Mouse (Mus musculus) ES-E14 (cell line): Measurements from ENCODE around the gene Ctnnd2. TPM values are rescaled to one million over a fixed set of nuclear protein-coding genes. Genes with fewer than 3 reads are reported as not detected.

Experiments used
- DNase-seq: peaks from one replicate; pipeline ENCODE4 v3.0.0-alpha.2; 2013; ENCODE audit warnings: low read depth, low spot score
- H3K27ac ChIP-seq: 2 replicates; pipeline ENCODE4 v1.5.1; 2012; ENCODE audit warnings: low read depth, mild to moderate bottlenecking, low read length, moderate library complexity, mixed read lengths; ENCODE audit not compliant: poor library complexity, insufficient read depth, severe bottlenecking
- H3K36me3 ChIP-seq: 2 replicates; pipeline ENCODE4 v1.6.1; 2012; ENCODE audit warnings: mild to moderate bottlenecking, low read length, moderate library complexity, mixed read lengths; ENCODE audit not compliant: control insufficient read depth, poor library complexity, insufficient read depth, severe bottlenecking
- H3K4me1 ChIP-seq, 2 experiments: fragments of 150-350 bp in 1 of 2; sonication (generic) in 1 of 2; 2 replicates each; pipeline ENCODE4 v1.6.1; 2012; ENCODE audit warnings: low read length in 2 of 2, mild to moderate bottlenecking in 1 of 2, mixed read lengths in 1 of 2; ENCODE audit not compliant: control insufficient read depth in 2 of 2, insufficient read depth in 2 of 2, poor library complexity in 1 of 2
- H3K4me3 ChIP-seq, 2 experiments: fragments of 150-350 bp in 1 of 2; sonication (generic) in 1 of 2; 2 replicates each; pipeline ENCODE4 v1.5.1; 2012; ENCODE audit warnings: low read length in 2 of 2, low read depth in 1 of 2, mild to moderate bottlenecking in 1 of 2, mixed read lengths in 1 of 2; ENCODE audit not compliant: insufficient read depth in 1 of 2, poor library complexity in 1 of 2, severe bottlenecking in 1 of 2
- H3K9ac ChIP-seq: 2 replicates; pipeline ENCODE4 v1.6.1; 2012; ENCODE audit warnings: low read depth, mild to moderate bottlenecking, low read length, mixed read lengths; ENCODE audit not compliant: poor library complexity, insufficient read depth, severe bottlenecking
- H3K9me3 ChIP-seq: fragments of 150-350 bp; sonication (generic); 2 replicates; pipeline ENCODE4 v1.6.1; 2012; ENCODE audit warnings: low read depth, mild to moderate bottlenecking, low read length; ENCODE audit not compliant: control insufficient read depth, insufficient read depth
- CHD2 ChIP-seq: IDR thresholded peaks from 2 replicates; pipeline ENCODE4 v1.6.1; 2014; ENCODE audit warnings: mild to moderate bottlenecking, low read depth, low read length, inconsistent platforms
- HCFC1 ChIP-seq: IDR thresholded peaks from 2 replicates; pipeline ENCODE4 v1.6.1; 2012; ENCODE audit warnings: low read length, inconsistent platforms, borderline replicate concordance; ENCODE audit not compliant: insufficient read depth
- MAFK ChIP-seq: IDR thresholded peaks from 2 replicates; pipeline ENCODE4 v1.6.1; 2014; ENCODE audit warnings: mild to moderate bottlenecking, low read depth, low read length, inconsistent platforms; ENCODE audit not compliant: insufficient read depth
- ZC3H11A ChIP-seq: IDR thresholded peaks from 2 replicates; pipeline ENCODE4 v1.6.1; 2012; ENCODE audit warnings: low read depth, mild to moderate bottlenecking, inconsistent platforms, low read length, borderline replicate concordance
- ZNF384 ChIP-seq: IDR thresholded peaks from 2 replicates; pipeline ENCODE4 v1.6.1; 2012; ENCODE audit warnings: low read depth, low read length, inconsistent platforms
- in situ Hi-C, 2 experiments: fragments of 600-800 bp; cut with MboI; formaldehyde crosslinking; loops; one replicate each; pipeline ENCODE4 v1.15.1; 2025; ENCODE audit warnings: low sequenced_read_pairs in 2 of 2, inconsistent platforms in 1 of 2; ENCODE audit not compliant: unreplicated experiment in 2 of 2
- total RNA-seq: library from RNA; depleted of rRNA; stranded (reverse); fragments of 300-350 nt; gene quantifications from 2 replicates; pipeline ENCODE4 v1.2.3, GENCODE M21; 2012

Ctnnd2 gene
- total RNA-seq, 1 experiment, result 3.6 TPM

DNA sequence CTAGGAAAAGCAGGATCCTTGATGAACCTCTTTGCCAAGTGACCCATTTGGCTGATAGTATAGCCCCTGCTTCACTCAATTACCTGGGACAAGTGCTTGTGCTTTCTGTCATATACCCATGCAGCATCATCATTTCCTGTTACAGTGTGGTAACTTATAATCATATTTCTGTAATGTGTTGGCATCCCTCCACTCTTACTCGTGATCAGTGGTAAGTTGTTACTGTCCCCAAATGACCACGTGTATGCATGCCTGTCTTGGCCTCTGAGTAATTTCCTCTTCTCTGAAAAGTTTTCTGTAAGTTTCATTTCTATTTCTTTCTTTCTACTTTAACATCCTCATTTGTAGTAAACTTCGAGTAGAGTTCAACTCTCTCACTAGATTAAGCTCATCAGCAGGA, 296.4 kb downstream of the Ctnnd2 start:
- no peaks in the 10 kb centered on the region for H3K9me3 ChIP-seq
- no peak for DNase-seq
- no peak overlapping the region for H3K4me3 ChIP-seq
- H3K4me1 ChIP-seq, result no peaks in the 10 kb centered on the region
- H3K36me3 ChIP-seq, result no peaks in the 10 kb centered on the region
- TF ChIP-seq CHD2, result no peak
- no peak for TF ChIP-seq ZC3H11A
- TF ChIP-seq MAFK, result no peak
- TF ChIP-seq ZNF384, result no peak
- TF ChIP-seq HCFC1, result no peak
- in situ Hi-C loops, result no loop called here
- no peak overlapping the region for H3K27ac ChIP-seq
- H3K9ac ChIP-seq, result no peak overlapping the region

DNA sequence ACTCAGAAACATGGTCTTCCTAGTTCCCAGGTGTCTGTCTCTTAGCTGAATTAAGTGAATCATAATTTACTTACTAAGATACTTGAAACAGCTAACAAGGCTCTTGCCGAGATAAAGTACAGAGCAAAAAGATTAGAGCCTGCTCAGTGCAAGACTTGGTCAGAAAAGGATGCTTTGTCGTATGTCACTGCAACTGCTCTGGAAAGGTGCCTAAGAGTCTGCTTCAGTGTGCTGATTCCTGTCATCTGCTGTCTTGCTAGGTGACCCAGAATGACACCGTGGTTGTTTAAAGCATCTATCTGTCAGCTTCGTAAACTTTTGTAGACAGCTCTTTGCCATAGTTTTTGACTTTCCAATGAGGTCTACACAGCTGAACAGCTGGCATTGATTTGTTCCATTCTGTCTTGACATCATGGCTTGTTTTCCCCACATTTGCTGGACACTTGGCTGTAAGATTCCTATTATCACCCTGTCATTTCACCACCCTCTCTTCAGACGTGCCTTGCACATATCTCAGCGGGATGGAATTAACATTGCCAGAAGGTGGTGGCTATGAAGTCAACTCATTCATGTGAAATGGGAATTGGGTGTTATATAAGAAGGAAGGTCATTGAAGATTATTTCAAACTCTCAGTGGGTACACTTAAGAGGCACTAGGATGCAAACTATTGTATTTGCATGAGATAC, 299.0 kb downstream of the Ctnnd2 start:
- TF ChIP-seq ZC3H11A, result no peak
- no peak for TF ChIP-seq MAFK
- TF ChIP-seq ZNF384, result no peak
- no peak for TF ChIP-seq CHD2
- TF ChIP-seq HCFC1, result no peak
- H3K27ac ChIP-seq, result no peak overlapping the region
- no peak for DNase-seq
- in situ Hi-C loops, result no loop called here
- no peak overlapping the region for H3K9ac ChIP-seq
- no peak overlapping the region for H3K4me3 ChIP-seq
- no peaks in the 10 kb centered on the region for H3K36me3 ChIP-seq
- H3K4me1 ChIP-seq, result no peaks in the 10 kb centered on the region
- no peaks in the 10 kb centered on the region for H3K9me3 ChIP-seq

DNA sequence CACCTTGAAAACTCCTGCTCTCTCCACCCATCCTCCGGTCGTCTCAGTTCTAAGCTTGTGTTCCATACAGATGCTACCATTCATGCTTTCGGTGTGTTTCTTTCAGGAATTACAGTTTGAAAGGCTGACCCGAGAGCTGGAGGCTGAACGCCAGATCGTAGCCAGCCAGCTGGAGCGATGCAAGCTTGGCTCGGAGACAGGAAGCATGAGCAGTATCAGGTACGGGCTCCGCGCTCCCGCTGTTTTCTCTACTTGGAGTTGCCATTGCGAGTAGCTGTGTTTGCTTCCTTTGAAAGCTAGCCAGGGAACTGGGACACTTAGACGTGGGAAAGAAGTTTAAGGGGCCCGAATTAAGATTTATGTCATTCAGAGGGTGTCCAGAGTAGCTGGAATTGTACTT, 308.3 kb downstream of the Ctnnd2 start:
- Histone ChIP-seq H3K4me3 (no peak overlapping the region), H3K9ac (no peak overlapping the region), H3K9me3 (no peaks in the 10 kb centered on the region), H3K27ac (no peak overlapping the region), H3K4me1 (no peaks in the 10 kb centered on the region), H3K36me3 (no peaks in the 10 kb centered on the region)
- TF ChIP-seq HCFC1 (no peak), ZC3H11A (no peak), MAFK (no peak), CHD2 (no peak), ZNF384 (no peak)
- DNase-seq, result no peak
- in situ Hi-C loops, result no loop called here

- H3K9me3 ChIP-seq, result no peaks in the 10 kb centered on the region
- TF ChIP-seq ZC3H11A, result no peak
- TF ChIP-seq MAFK, result no peak
- no peaks in the 10 kb centered on the region for H3K4me1 ChIP-seq
Measured at GRCm38 (mm10) chr15:30506476-30506875, 334.1 kb downstream of the Ctnnd2 start.

DNA sequence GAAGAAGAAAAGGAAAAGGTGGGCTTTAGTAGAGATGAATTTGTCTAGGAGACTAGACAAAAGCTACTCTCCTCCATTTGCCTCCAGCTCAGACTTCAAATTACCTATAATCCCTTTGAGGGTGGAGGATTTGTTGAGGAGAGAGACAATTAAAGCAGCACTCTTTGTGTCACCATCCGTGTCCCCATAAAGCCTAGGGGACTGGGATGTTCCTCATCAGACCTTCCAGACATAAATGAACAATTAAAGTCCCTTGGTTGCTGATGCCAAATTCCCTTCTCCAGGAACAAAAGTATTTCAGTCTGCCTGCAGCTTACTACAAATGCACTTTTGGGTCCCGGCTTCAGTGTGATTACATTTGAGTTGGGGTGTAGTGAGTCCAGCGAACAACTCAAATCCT, 340.1 kb downstream of the Ctnnd2 start:
- DNase-seq, result no peak
- Histone ChIP-seq H3K9ac (no peak overlapping the region), H3K9me3 (no peaks in the 10 kb centered on the region), H3K4me3 (no peak overlapping the region), H3K27ac (no peak overlapping the region), H3K4me1 (no peaks in the 10 kb centered on the region), H3K36me3 (no peaks in the 10 kb centered on the region)
- TF ChIP-seq ZNF384, result no peak
- TF ChIP-seq CHD2, result no peak
- in situ Hi-C loops, result no loop called here

More at GRCm38 (mm10) chr15:30506476-30506875, 334.1 kb downstream of the Ctnnd2 start:
- in situ Hi-C loops, result no loop called here
- Histone ChIP-seq H3K4me3 (no peak overlapping the region), H3K36me3 (no peaks in the 10 kb centered on the region), H3K27ac (no peak overlapping the region), H3K9ac (no peak overlapping the region)
- no peak for DNase-seq
